22 mouse cellular contexts compared by ENCODE assay signal in genomic region chr2:35760352-35760751, GRCm38 (mm10).
DNase-seq lines count a peak whose midpoint lies in the region; ATAC-seq and TF ChIP-seq lines count a peak whose summit lies in the region.
"Had no signal": no experiment of that assay in that cellular context is flagged by ENCODE, and none has a peak within 500 bp of the region (broad histone marks: within the 10 kb centered on the region; RNA-seq: fewer than 3 reads in every experiment).

No protein-coding gene starts in this region.

- no peaks in the 10 kb centered on the region for H3K9me3 ChIP-seq in hindbrain, embryonic 13.5 days
- no peaks in the 10 kb centered on the region for H3K9me3 ChIP-seq in hindbrain, embryonic 10.5 days
- no peaks in the 10 kb centered on the region for H3K9me3 ChIP-seq in forebrain, embryonic 15.5 days
- no peaks in the 10 kb centered on the region for H3K9me3 ChIP-seq in hindbrain, postnatal 0 days (ENCODE audit: low read length)
- H3K9me3 ChIP-seq: embryonic facial prominence, embryonic 15.5 days; heart, embryonic 15.5 days; kidney, embryonic 15.5 days; stomach, embryonic 15.5 days had no signal

- H3K27me3 ChIP-seq in hindbrain, embryonic 13.5 days = 0 out of 2 replicates have a peak, but pooled peaks cover 4% of the 10 kb centered on the region
- no peaks in the 10 kb centered on the region for H3K27me3 ChIP-seq in hindbrain, embryonic 10.5 days (ENCODE audit: insufficient read depth, poor library complexity, severe bottlenecking)
- H3K27me3 ChIP-seq in forebrain, embryonic 15.5 days = no peaks in the 10 kb centered on the region
- H3K27me3 ChIP-seq in hindbrain, postnatal 0 days (ENCODE audit: insufficient read depth, low read length) = no peaks in the 10 kb centered on the region
- H3K27me3 ChIP-seq: heart, embryonic 15.5 days; kidney, embryonic 15.5 days; stomach, embryonic 15.5 days had no signal

- 0 out of 2 replicates have a peak, but pooled peaks have one; percentile 18 for ATAC-seq in hindbrain, embryonic 13.5 days (ENCODE audit: low FRiP score)
- peak; percentile 33 for ATAC-seq in forebrain, embryonic 15.5 days (replicated peaks)
- ATAC-seq in hindbrain, postnatal 0 days = 0 out of 2 replicates have a peak, but pooled peaks have one; percentile 16
- ATAC-seq: intestine, postnatal 0 days had no signal

- H3K4me3 ChIP-seq in hindbrain, embryonic 13.5 days = no peak overlapping the region
- H3K4me3 ChIP-seq in hindbrain, embryonic 10.5 days = no peak overlapping the region
- no peak overlapping the region for H3K4me3 ChIP-seq in forebrain, embryonic 15.5 days
- no peak overlapping the region for H3K4me3 ChIP-seq in hindbrain, postnatal 0 days (ENCODE audit: low read length)
- H3K4me3 ChIP-seq: embryonic facial prominence, embryonic 15.5 days; heart, embryonic 15.5 days; kidney, embryonic 15.5 days; stomach, embryonic 15.5 days had no signal

- peak; percentile 46 to 51 for DNase-seq in cerebellum, postnatal 25 days
- DNase-seq in cerebellum, adult 11 months = no peak
- no peak for DNase-seq in hindbrain, embryonic 10.5 days (ENCODE audit: low spot score)
- no peak for DNase-seq in hindbrain, postnatal 0 days (ENCODE audit: low spot score)
- DNase-seq in spleen, postnatal 36 days (ENCODE audit: low spot score in 2 of 2) = no peak
- DNase-seq in gastrocnemius, postnatal 25 days = no peak
- DNase-seq: B cell, adult 2 months; cerebellum, adult 11-12 months; heart, adult 11 months; kidney, postnatal 4 days; lung, adult 18-20 months; lung, postnatal 14 days; thymus, adult 18-20 months; thymus, postnatal 4 days had no signal

- H3K9ac ChIP-seq in hindbrain, embryonic 13.5 days = no peak overlapping the region
- no peak overlapping the region for H3K9ac ChIP-seq in forebrain, embryonic 15.5 days (replicated peaks)
- no peak overlapping the region for H3K9ac ChIP-seq in hindbrain, postnatal 0 days (replicated peaks; ENCODE audit: low read length)
- H3K9ac ChIP-seq: embryonic facial prominence, embryonic 15.5 days; heart, embryonic 15.5 days; kidney, embryonic 15.5 days; stomach, embryonic 15.5 days had no signal

- 59% methylated on average over 8 of the region's 8 CpGs for WGBS in hindbrain, embryonic 13.5 days
- 70% methylated on average over 8 of the region's 8 CpGs for WGBS in hindbrain, embryonic 10.5 days
- 51% methylated on average over 8 of the region's 8 CpGs for WGBS in forebrain, embryonic 15.5 days
- WGBS in hindbrain, postnatal 0 days = 51% methylated on average over 8 of the region's 8 CpGs

- peak overlapping the region; percentile 70 for H3K27ac ChIP-seq in hindbrain, embryonic 13.5 days
- H3K27ac ChIP-seq in hindbrain, embryonic 10.5 days = no peak overlapping the region
- H3K27ac ChIP-seq in forebrain, embryonic 15.5 days (replicated peaks) = peak overlapping the region; percentile 82
- no peak overlapping the region for H3K27ac ChIP-seq in hindbrain, postnatal 0 days
- H3K27ac ChIP-seq: embryonic facial prominence, embryonic 15.5 days; heart, embryonic 15.5 days; kidney, embryonic 15.5 days; stomach, embryonic 15.5 days had no signal

- peaks cover 14% of the 10 kb centered on the region for H3K4me1 ChIP-seq in hindbrain, embryonic 13.5 days (replicated peaks)
- peaks cover 15% of the 10 kb centered on the region for H3K4me1 ChIP-seq in hindbrain, embryonic 10.5 days (replicated peaks)
- H3K4me1 ChIP-seq in forebrain, embryonic 15.5 days = peaks cover 21% of the 10 kb centered on the region
- H3K4me1 ChIP-seq in hindbrain, postnatal 0 days (ENCODE audit: insufficient read depth, low read length) = no peaks in the 10 kb centered on the region
- H3K4me1 ChIP-seq: embryonic facial prominence, embryonic 15.5 days; stomach, embryonic 15.5 days had no signal

- TF ChIP-seq CTCF in hindbrain, postnatal 0 days (IDR thresholded peaks at IDR 0.05; ENCODE audit: low read depth) = no peak

- no peak overlapping the region for H3K4me2 ChIP-seq in hindbrain, embryonic 13.5 days
- H3K4me2 ChIP-seq in forebrain, embryonic 15.5 days (replicated peaks) = no peak overlapping the region
- no peak overlapping the region for H3K4me2 ChIP-seq in hindbrain, postnatal 0 days (ENCODE audit: low read depth, low read length)
- H3K4me2 ChIP-seq: embryonic facial prominence, embryonic 15.5 days; heart, embryonic 15.5 days; kidney, embryonic 15.5 days; liver, embryonic 11.5 days; stomach, embryonic 15.5 days had no signal

- H3K36me3 ChIP-seq in hindbrain, embryonic 13.5 days = no peaks in the 10 kb centered on the region
- H3K36me3 ChIP-seq in hindbrain, embryonic 10.5 days = no peaks in the 10 kb centered on the region
- H3K36me3 ChIP-seq in forebrain, embryonic 15.5 days = no peaks in the 10 kb centered on the region
- no peaks in the 10 kb centered on the region for H3K36me3 ChIP-seq in hindbrain, postnatal 0 days (ENCODE audit: insufficient read depth, low read length)
- H3K36me3 ChIP-seq: embryonic facial prominence, embryonic 15.5 days; heart, embryonic 15.5 days; kidney, embryonic 15.5 days; stomach, embryonic 15.5 days had no signal

Comparison
In these comparisons a context has a peak if more than half of its experiments do, and no peak if none do; other contexts are left out.
1. DNase-seq: peak in cerebellum, postnatal 25 days (2 of 2); none in cerebellum, adult 11 months (single experiment), hindbrain, embryonic 10.5 days (single experiment), hindbrain, postnatal 0 days (single experiment), spleen, postnatal 36 days (0 of 2) and gastrocnemius, postnatal 25 days (single experiment).
2. H3K27ac ChIP-seq: peak in hindbrain, embryonic 13.5 days (single experiment) and forebrain, embryonic 15.5 days (single experiment); none in hindbrain, embryonic 10.5 days (single experiment) and hindbrain, postnatal 0 days (single experiment).
3. Peak in every context shown above with its lines, with median percentiles within 50 percentile points of each other: ATAC-seq.